In the genomic region with DNA sequence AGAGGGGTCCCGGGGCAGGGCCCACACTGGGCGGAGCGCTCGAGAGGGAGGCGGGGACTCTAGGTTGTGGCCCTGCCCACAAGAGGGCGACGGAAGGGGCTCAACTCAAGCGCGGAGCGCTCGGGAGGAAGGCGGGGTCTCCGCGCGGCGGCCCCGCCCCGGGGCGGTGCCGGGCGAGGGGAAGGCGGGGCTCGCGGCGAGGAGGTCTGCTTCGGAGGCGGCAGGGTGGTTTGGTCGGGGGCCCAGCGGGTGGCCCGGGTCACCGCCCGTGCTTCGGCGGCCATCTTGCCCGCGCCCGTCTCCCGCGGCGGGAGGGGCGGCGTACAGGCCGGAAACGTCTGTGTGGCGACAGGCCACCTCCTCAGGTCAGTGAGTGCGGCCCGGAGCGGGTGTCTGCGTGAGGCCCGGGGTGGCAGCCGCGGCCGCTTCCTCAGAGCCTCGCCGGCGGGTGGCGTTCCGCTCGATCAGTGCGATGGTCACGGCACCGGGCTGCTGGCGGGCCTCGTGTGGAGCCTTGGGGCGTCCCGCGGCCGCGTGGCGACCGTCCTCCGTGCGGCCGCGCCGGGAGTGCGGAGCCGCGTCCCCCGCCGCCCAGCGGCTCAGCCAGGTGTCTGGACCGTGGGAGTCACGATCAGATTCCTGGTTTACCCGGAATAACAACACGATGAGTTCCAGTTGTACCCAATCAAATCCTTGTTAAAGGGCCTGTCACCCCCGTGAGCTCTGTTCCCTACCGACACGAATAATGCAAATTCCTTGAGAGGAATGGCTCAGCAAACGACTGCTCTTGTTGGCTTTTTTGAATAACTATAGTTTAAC, we compare ENCODE assay signal across 8 mouse cellular contexts. TPM values are rescaled to one million over a fixed set of nuclear protein-coding genes. Genes with fewer than 3 reads are reported as not detected.
A peak's percentile ranks its signal among the peaks of the same experiment; 100 is the strongest.
DNase-seq lines count a peak whose midpoint lies in the region; ATAC-seq lines count a peak whose summit lies in the region.

A gene (plus strand): TSS at position 176 of the 819 bp plus-strand sequence.

- H3K27me3 ChIP-seq in embryonic facial prominence, embryonic 14.5 days (replicated peaks; ENCODE audit: control insufficient read depth, insufficient read depth, low read length), result no peaks in the 10 kb centered on the region
- H3K27me3 ChIP-seq in kidney, embryonic 14.5 days (ENCODE audit: control insufficient read depth, insufficient read depth, low read length), result no peaks in the 10 kb centered on the region
- H3K27me3 ChIP-seq in limb, embryonic 15.5 days, result no peaks in the 10 kb centered on the region

- H3K9ac ChIP-seq in embryonic facial prominence, embryonic 14.5 days (ENCODE audit: low read depth, low read length), result peak within 1 kb of the TSS; percentile 95
- peak within 1 kb of the TSS; percentile 90 for H3K9ac ChIP-seq in kidney, embryonic 14.5 days (ENCODE audit: low read depth, low read length)
- peak within 1 kb of the TSS; percentile 91 for H3K9ac ChIP-seq in limb, embryonic 15.5 days

- H3K9me3 ChIP-seq in embryonic facial prominence, embryonic 14.5 days (ENCODE audit: control insufficient read depth, low read length), result no peaks in the 10 kb centered on the region; the same call in 1 of the 2 replicates
- no peaks in the 10 kb centered on the region for H3K9me3 ChIP-seq in kidney, embryonic 14.5 days (ENCODE audit: control insufficient read depth, low read length)
- no peaks in the 10 kb centered on the region for H3K9me3 ChIP-seq in limb, embryonic 15.5 days

- WGBS in embryonic facial prominence, embryonic 14.5 days, result 0% methylated on average over 32 of the region's 90 CpGs
- WGBS in kidney, embryonic 14.5 days, result 2% methylated on average over 72 of the region's 90 CpGs
- WGBS in limb, embryonic 15.5 days, result under 1% methylated on average over 87 of the region's 90 CpGs

- ATAC-seq in embryonic facial prominence, embryonic 14.5 days (ENCODE audit: low read depth), result peak; percentile 97
- ATAC-seq in kidney, embryonic 14.5 days (ENCODE audit: low FRiP score, low TSS enrichment), result peak; percentile 98
- peak; percentile 96 for ATAC-seq in limb, embryonic 15.5 days (ENCODE audit: insufficient number of reproducible peaks, low FRiP score, low TSS enrichment, low read depth)

- H3K4me2 ChIP-seq in embryonic facial prominence, embryonic 14.5 days (ENCODE audit: low read depth, low read length), result peak within 1 kb of the TSS; percentile 57
- peak within 1 kb of the TSS; percentile 54 for H3K4me2 ChIP-seq in kidney, embryonic 14.5 days (replicated peaks; ENCODE audit: low read depth, low read length)
- peak within 1 kb of the TSS; percentile 47 for H3K4me2 ChIP-seq in limb, embryonic 15.5 days

- peaks cover 10% of the 10 kb centered on the region for H3K4me1 ChIP-seq in embryonic facial prominence, embryonic 14.5 days (ENCODE audit: control insufficient read depth, insufficient read depth, low read length)
- peaks cover 8% of the 10 kb centered on the region; the same call in 1 of the 2 replicates for H3K4me1 ChIP-seq in kidney, embryonic 14.5 days (ENCODE audit: control insufficient read depth, insufficient read depth, low read length)
- H3K4me1 ChIP-seq in limb, embryonic 15.5 days, result 0 out of 2 replicates have a peak, but pooled peaks cover 3% of the 10 kb centered on the region

- H3K27ac ChIP-seq in embryonic facial prominence, embryonic 14.5 days (replicated peaks; ENCODE audit: low read depth, low read length), result peak within 1 kb of the TSS; percentile 92
- H3K27ac ChIP-seq in kidney, embryonic 14.5 days (ENCODE audit: low read depth, low read length), result peak within 1 kb of the TSS; percentile 95
- H3K27ac ChIP-seq in limb, embryonic 15.5 days, result peak within 1 kb of the TSS; percentile 96

- H3K36me3 ChIP-seq in embryonic facial prominence, embryonic 14.5 days (ENCODE audit: control insufficient read depth, insufficient read depth, low read length), result peaks cover 3% of the 10 kb centered on the region
- peaks cover 8% of the 10 kb centered on the region; the same call in 1 of the 2 replicates for H3K36me3 ChIP-seq in kidney, embryonic 14.5 days (ENCODE audit: control insufficient read depth, insufficient read depth, low read length)
- 0 out of 2 replicates have a peak, but pooled peaks cover 2% of the 10 kb centered on the region for H3K36me3 ChIP-seq in limb, embryonic 15.5 days

- peak; percentile 88 for DNase-seq in 3T3-L1 (ENCODE audit: low read depth, low spot score)
- DNase-seq in adrenal gland, postnatal 4 days (ENCODE audit: low spot score in 2 of 2), result peak; percentile 70 to 80
- DNase-seq in embryonic facial prominence, embryonic 14.5 days (ENCODE audit: low spot score), result peak; percentile 94
- peak; percentile 89 to 90 for DNase-seq in heart, adult 9 months (ENCODE audit: low spot score in 2 of 2)
- DNase-seq in monocyte, adult 2 months (ENCODE audit: low read depth in 1 of 2, low spot score in 2 of 2), result peak; percentile 58 to 72
- DNase-seq in spleen, postnatal 36 days (ENCODE audit: low spot score in 2 of 2), result peak; percentile 85

- peak within 1 kb of the TSS; percentile 91 for H3K4me3 ChIP-seq in embryonic facial prominence, embryonic 14.5 days (ENCODE audit: low read depth, low read length)
- H3K4me3 ChIP-seq in kidney, embryonic 14.5 days (ENCODE audit: low read length), result peak within 1 kb of the TSS; percentile 76
- peak within 1 kb of the TSS; percentile 83 for H3K4me3 ChIP-seq in limb, embryonic 15.5 days

RNA-seq across cellular contexts. Expression of the gene that starts here (rescaled TPM):
- total RNA-seq in adrenal gland, postnatal 4 days (2021), result 10 to 100 TPM; 25.9 to 28.0 TPM
- polyA plus RNA-seq in embryonic facial prominence, embryonic 14.5 days (2014; fragmentation: Nextera tagmentation; extraction: Ambion mirVana), result 26.2 and 29.3 TPM in 2 replicates
- 20.6 and 32.9 TPM in 2 replicates for polyA plus RNA-seq in kidney, embryonic 14.5 days (2014; fragmentation: Nextera tagmentation; extraction: Ambion mirVana)
- polyA plus RNA-seq in limb, embryonic 15.5 days (2015; fragmentation: Nextera tagmentation; extraction: Ambion mirVana), result 22.3 and 23.9 TPM in 2 replicates

Comparison
In these comparisons a context has a peak if more than half of its experiments do, and no peak if none do; other contexts are left out.
1. Peak in every context shown above with its lines: DNase-seq, ATAC-seq, H3K4me3 ChIP-seq and H3K27ac ChIP-seq.